Mouse (Mus musculus) duodenum, adult 2 months (tissue): ENCODE results near the gene Gm10638. TPM values are rescaled to one million over a fixed set of nuclear protein-coding genes. Genes with fewer than 3 reads are reported as not detected.

Source experiments
- polyA plus RNA-seq: library from polyadenylated mRNA; depleted of rRNA; stranded (reverse); fragments of >200 nt; gene quantifications from 2 replicates; pipeline ENCODE4 v1.2.3, GENCODE M21; 2012; ENCODE audit warnings: low replicate concordance; rRNA removed

Gm10638 gene
- polyA plus RNA-seq = 3.2 and 11.6 TPM in 2 replicates

DNA sequence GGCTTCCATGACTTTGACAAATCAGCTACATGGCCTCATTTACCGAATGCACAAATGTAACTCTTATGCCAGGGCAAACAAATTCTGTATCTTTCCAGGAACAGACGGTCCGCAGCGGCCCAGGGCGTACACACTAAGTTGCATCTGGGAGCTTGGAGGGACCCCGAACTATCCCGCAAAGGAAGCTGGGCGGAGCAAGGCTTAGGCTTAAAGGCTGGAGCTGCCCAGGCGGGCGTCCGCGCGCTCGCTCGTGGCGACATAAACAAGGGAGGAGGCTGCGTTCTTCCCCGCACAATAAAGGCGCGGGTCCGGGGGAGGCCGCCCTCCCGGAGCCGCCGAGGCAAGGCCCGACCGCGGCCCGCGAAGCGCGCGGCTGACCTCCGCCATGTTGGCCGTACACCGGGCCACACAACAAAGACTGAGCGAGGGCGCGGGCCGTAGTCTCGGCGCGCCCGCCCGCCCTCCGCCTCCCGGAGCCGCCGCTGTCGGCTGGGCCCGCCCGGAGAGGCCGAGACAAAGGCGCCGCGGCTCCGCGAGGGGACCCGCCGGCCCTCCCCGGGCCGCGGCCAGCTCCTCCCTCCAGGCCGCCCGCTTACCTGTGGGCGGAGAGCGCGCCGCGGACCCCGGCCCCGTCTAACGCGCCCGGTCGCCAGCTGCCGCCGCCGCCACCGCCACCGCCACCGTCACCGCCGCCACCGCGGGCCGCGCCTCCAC, at the start of gene Gm10638, which contains the start of gene Siah1a:
Gene Gm10638 (plus strand): TSS at position 479 of the 714 bp plus-strand sequence.
Gene Siah1a (minus strand): TSS at position 714 of the 714 bp plus-strand sequence.

Other genes starting within 250 kb of the Gm10638 start
- gene Abcc12, start 165.0 kb upstream of the Gm10638 start, polyA plus RNA-seq = 0.06 and 0.08 TPM in 2 replicates
- gene Lonp2, start 121.7 kb upstream of the Gm10638 start, polyA plus RNA-seq = 53.6 and 102 TPM in 2 replicates
- gene Siah1a, start 235 bp downstream of the Gm10638 start, polyA plus RNA-seq = 11.6 and 12.9 TPM in 2 replicates
- 14.8 and 17.5 TPM in 2 replicates for gene N4bp1, start 139.6 kb downstream of the Gm10638 start, polyA plus RNA-seq